Mouse (Mus musculus) ES-Bruce4 (cell line): Measurements from ENCODE around the gene Pttg1ip.

Experiments used
- CTCF ChIP-seq: IDR thresholded peaks from one replicate; pipeline ENCODE4 v1.8.1; 2011; ENCODE audit warnings: low read depth, low read length
- EP300 ChIP-seq: IDR thresholded peaks from 2 replicates; pipeline ENCODE4 v1.6.1; 2011; ENCODE audit warnings: low read depth, low read length; ENCODE audit not compliant: insufficient read depth
- POLR2A ChIP-seq: IDR thresholded peaks from one replicate; pipeline ENCODE4 v1.8.1; 2011; ENCODE audit warnings: low read length; ENCODE audit not compliant: insufficient read depth

GRCm38 (mm10) chr10:77608589-77608988 is 27.1 kb downstream of the Pttg1ip start:
- TF ChIP-seq POLR2A (no peak), EP300 (no peak), CTCF (no peak)
